Mouse (Mus musculus) 3134 (cell line): Measurements from ENCODE around the gene E2f2.
A peak's percentile ranks its signal among the peaks of the same experiment; 100 is the strongest.

Experiments used
- DNase-seq: peaks from one replicate; pipeline ENCODE4 v3.0.0-alpha.2; 2011; ENCODE audit warnings: low spot score; ENCODE audit not compliant: insufficient read length; ENCODE audit errors: extremely low read depth

E2f2 gene

GRCm38 (mm10) chr4:136144126-136144926, 27.9 kb upstream of the E2f2 start:
- peak; percentile 83 for DNase-seq

GRCm38 (mm10) chr4:136144927-136145292, 27.3 kb upstream of the E2f2 start:
- no peak for DNase-seq

- DNase-seq: no peak
Observed at GRCm38 (mm10) chr4:136145362-136145885, 26.8 kb upstream of the E2f2 start.

GRCm38 (mm10) chr4:136145991-136146711, 26.0 kb upstream of the E2f2 start:
- DNase-seq: peak; percentile 52

GRCm38 (mm10) chr4:136146712-136147154, 25.5 kb upstream of the E2f2 start:
- DNase-seq: peak; percentile 38

GRCm38 (mm10) chr4:136147436-136148135, 24.6 kb upstream of the E2f2 start:
- peak; percentile 88 for DNase-seq

GRCm38 (mm10) chr4:136148342-136149044, 23.7 kb upstream of the E2f2 start:
- DNase-seq: peak; percentile 78

GRCm38 (mm10) chr4:136149045-136149379, 23.2 kb upstream of the E2f2 start:
- DNase-seq: no peak

GRCm38 (mm10) chr4:136149734-136150133, 22.5 kb upstream of the E2f2 start:
- DNase-seq: no peak

- DNase-seq: no peak
Observed at GRCm38 (mm10) chr4:136150596-136150995, 21.6 kb upstream of the E2f2 start.

GRCm38 (mm10) chr4:136152821-136153220, 19.4 kb upstream of the E2f2 start:
- DNase-seq: no peak

GRCm38 (mm10) chr4:136154462-136154861, 17.7 kb upstream of the E2f2 start:
- DNase-seq: no peak

GRCm38 (mm10) chr4:136158498-136158897, 13.7 kb upstream of the E2f2 start:
- no peak for DNase-seq

- DNase-seq: no peak
Observed at GRCm38 (mm10) chr4:136159802-136160397, 12.3 kb upstream of the E2f2 start.

GRCm38 (mm10) chr4:136163448-136163847, 8.7 kb upstream of the E2f2 start:
- peak; percentile 75 for DNase-seq

- DNase-seq: no peak
Observed at GRCm38 (mm10) chr4:136164981-136165380, 7.2 kb upstream of the E2f2 start.

- no peak for DNase-seq
Observed at GRCm38 (mm10) chr4:136167701-136168100, 4.5 kb upstream of the E2f2 start.

- no peak for DNase-seq
Observed at GRCm38 (mm10) chr4:136170401-136170800, 1.8 kb upstream of the E2f2 start.

- no peak for DNase-seq
Observed at GRCm38 (mm10) chr4:136171455-136171854, 739 bp upstream of the E2f2 start.

- peak; percentile 80 for DNase-seq
Observed at GRCm38 (mm10) chr4:136172542-136173209, 482 bp downstream of the E2f2 start.
